Mouse (Mus musculus) kidney, embryonic 16.5 days (tissue): ENCODE measurements around the gene Rbms2. TPM values are rescaled to one million over a fixed set of nuclear protein-coding genes. Genes with fewer than 3 reads are reported as not detected.
"Not testable (repeated sequence)": the region's sequence is repeated elsewhere in the genome, so short reads cannot be mapped to it uniquely, and the experiment has no call there.

Source experiments
- ATAC-seq: fragments of 200-750 bp; cut with Nextera tagmentation; 2 replicates; pipeline ENCODE4 v1.8.0; 2017; ENCODE audit warnings: moderate TSS enrichment; ENCODE audit not compliant: low FRiP score, low TSS enrichment
- H3K27ac ChIP-seq: fragments of 300-500 bp; sonication (generic); 2 replicates; pipeline ENCODE4 v1.5.1; 2014; ENCODE audit warnings: low read length
- H3K27me3 ChIP-seq: fragments of 300-500 bp; sonication (generic); 2 replicates; pipeline ENCODE4 v1.6.1; 2014; ENCODE audit warnings: low read length, control low read depth, mixed read lengths; ENCODE audit not compliant: insufficient read depth
- H3K36me3 ChIP-seq: fragments of 300-500 bp; sonication (generic); 2 replicates; pipeline ENCODE4 v1.6.1; 2014; ENCODE audit warnings: low read length, control low read depth, mixed read lengths; ENCODE audit not compliant: insufficient read depth
- H3K4me1 ChIP-seq: fragments of 300-500 bp; sonication (generic); 2 replicates; pipeline ENCODE4 v1.6.1; 2014; ENCODE audit warnings: low read length, control low read depth, mixed read lengths; ENCODE audit not compliant: insufficient read depth
- H3K4me2 ChIP-seq: fragments of 300-500 bp; sonication (generic); replicated peaks from 2 replicates; pipeline ENCODE4 v1.6.1; 2014; ENCODE audit warnings: low read depth, low read length
- H3K4me3 ChIP-seq: fragments of 300-500 bp; sonication (generic); 2 replicates; pipeline ENCODE4 v1.5.1; 2014; ENCODE audit warnings: mild to moderate bottlenecking, low read length
- H3K9ac ChIP-seq: fragments of 300-500 bp; sonication (generic); replicated peaks from 2 replicates; pipeline ENCODE4 v1.6.1; 2014; ENCODE audit warnings: low read length
- H3K9me3 ChIP-seq: fragments of 300-500 bp; sonication (generic); 2 replicates; pipeline ENCODE4 v1.6.1; 2016; ENCODE audit warnings: low read length, control low read depth
- WGBS: fragments of 180-500 bp; shearing (Covaris S2); extraction: QIAGEN DNeasy Blood & Tissue Kit; methylation state at CpG from one replicate; pipeline ENCODE4 v1.1.7; 2014; 5-methylcytosine and 5-hydroxymethylcytosine counted together
- polyA plus RNA-seq: library from polyadenylated mRNA; unstranded; fragments of >200 nt; fragmentation: Nextera tagmentation; extraction: Ambion mirVana; gene quantifications from 2 replicates; pipeline ENCODE4 v1.2.1, GENCODE M21; 2015

Rbms2 gene
- polyA plus RNA-seq, 1 experiment from 2014 or later, result 39.8 TPM

GRCm38 (mm10) chr10:128194551-128195461 is 14.7 kb upstream of the Rbms2 start:
- Histone ChIP-seq H3K27ac (no peak overlapping the region), H3K4me1 (0 out of 2 replicates have a peak, but pooled peaks cover 4% of the 10 kb centered on the region), H3K9me3 (no peaks in the 10 kb centered on the region), H3K36me3 (no peaks in the 10 kb centered on the region), H3K4me3 (peak overlapping the region; percentile 70), H3K4me2 (peak overlapping the region; percentile 98), H3K9ac (peak overlapping the region; percentile 75), H3K27me3 (peaks cover 17% of the 10 kb centered on the region)
- peak; percentile 90 for ATAC-seq
- 1% methylated on average over 58 of the region's 79 CpGs for WGBS

- H3K4me3 ChIP-seq, result peak within 1 kb of the TSS; percentile 70
- H3K4me1 ChIP-seq, result 0 out of 2 replicates have a peak, but pooled peaks cover 4% of the 10 kb centered on the region
- peaks cover 17% of the 10 kb centered on the region for H3K27me3 ChIP-seq
- no peaks in the 10 kb centered on the region for H3K9me3 ChIP-seq
- WGBS, result under 1% methylated on average over 41 of the region's 46 CpGs
- peak within 1 kb of the TSS; percentile 75 for H3K9ac ChIP-seq
- peak; percentile 96 for ATAC-seq
- H3K4me2 ChIP-seq, result peak within 1 kb of the TSS; percentile 98
- no peaks in the 10 kb centered on the region for H3K36me3 ChIP-seq
- 0 out of 2 replicates have a peak within 1 kb of the TSS, but pooled peaks have one; percentile 14 for H3K27ac ChIP-seq
These were observed 14.0 kb upstream of the Rbms2 start, which contains the start of gene Gls2 for GRCm38 (mm10) chr10:128194024-128194550. Gene Gls2 (plus strand): TSS chr10:128194457.

GRCm38 (mm10) chr10:128193113-128193512 is 13.0 kb upstream of the Rbms2 start:
- H3K4me1 ChIP-seq, result 0 out of 2 replicates have a peak, but pooled peaks cover 4% of the 10 kb centered on the region
- no peak overlapping the region for H3K4me2 ChIP-seq
- no peaks in the 10 kb centered on the region for H3K9me3 ChIP-seq
- no peak overlapping the region for H3K27ac ChIP-seq
- peaks cover 17% of the 10 kb centered on the region for H3K27me3 ChIP-seq
- no peak overlapping the region for H3K4me3 ChIP-seq
- ATAC-seq, result no peak
- WGBS, result 90% methylated on average over 6 of the region's 6 CpGs
- no peaks in the 10 kb centered on the region for H3K36me3 ChIP-seq
- H3K9ac ChIP-seq, result no peak overlapping the region

GRCm38 (mm10) chr10:128192030-128192766 is 12.1 kb upstream of the Rbms2 start:
- ATAC-seq, H3K27ac ChIP-seq, H3K36me3 ChIP-seq, H3K9me3 ChIP-seq, H3K4me3 ChIP-seq, H3K9ac ChIP-seq, H3K4me1 ChIP-seq, H3K4me2 ChIP-seq: not testable (repeated sequence)
- WGBS, result 88% methylated on average over 3 of the region's 3 CpGs
- peaks cover 17% of the 10 kb centered on the region for H3K27me3 ChIP-seq

- H3K27ac ChIP-seq, result no peak overlapping the region
- no peaks in the 10 kb centered on the region for H3K36me3 ChIP-seq
- H3K9me3 ChIP-seq, result no peaks in the 10 kb centered on the region
- no peak overlapping the region for H3K4me3 ChIP-seq
- WGBS, result 74% methylated on average over 2 of the region's 2 CpGs
- no peak for ATAC-seq
- no peak overlapping the region for H3K4me2 ChIP-seq
- H3K9ac ChIP-seq, result no peak overlapping the region
- 0 out of 2 replicates have a peak, but pooled peaks cover 4% of the 10 kb centered on the region for H3K4me1 ChIP-seq
- peaks cover 17% of the 10 kb centered on the region for H3K27me3 ChIP-seq
These were observed 11.4 kb upstream of the Rbms2 start for GRCm38 (mm10) chr10:128191472-128191871.

GRCm38 (mm10) chr10:128188242-128188877 is 8.3 kb upstream of the Rbms2 start:
- H3K4me2 ChIP-seq, result no peak overlapping the region
- no peaks in the 10 kb centered on the region for H3K36me3 ChIP-seq
- no peak for ATAC-seq
- H3K9ac ChIP-seq, result no peak overlapping the region
- H3K27ac ChIP-seq, result no peak overlapping the region
- no peaks in the 10 kb centered on the region for H3K27me3 ChIP-seq
- no peaks in the 10 kb centered on the region for H3K9me3 ChIP-seq
- WGBS, result 44% methylated on average over 2 of the region's 2 CpGs
- H3K4me1 ChIP-seq, result no peaks in the 10 kb centered on the region
- no peak overlapping the region for H3K4me3 ChIP-seq

- no peak overlapping the region for H3K4me2 ChIP-seq
- H3K36me3 ChIP-seq, result no peaks in the 10 kb centered on the region
- H3K4me1 ChIP-seq, result no peaks in the 10 kb centered on the region
- H3K9me3 ChIP-seq, result no peaks in the 10 kb centered on the region
- H3K27me3 ChIP-seq, result no peaks in the 10 kb centered on the region
- no peak overlapping the region for H3K27ac ChIP-seq
- WGBS, result 69% methylated on average over 5 of the region's 5 CpGs
- no peak for ATAC-seq
- no peak overlapping the region for H3K9ac ChIP-seq
- H3K4me3 ChIP-seq, result no peak overlapping the region
These were observed 7.1 kb upstream of the Rbms2 start for GRCm38 (mm10) chr10:128187181-128187605.

GRCm38 (mm10) chr10:128185959-128186358 is 5.9 kb upstream of the Rbms2 start:
- 41% methylated on average over 2 of the region's 2 CpGs for WGBS
- Histone ChIP-seq H3K27me3 (no peaks in the 10 kb centered on the region), H3K9ac (no peak overlapping the region), H3K27ac (no peak overlapping the region), H3K4me3 (no peak overlapping the region), H3K9me3 (no peaks in the 10 kb centered on the region), H3K36me3 (no peaks in the 10 kb centered on the region), H3K4me1 (no peaks in the 10 kb centered on the region), H3K4me2 (no peak overlapping the region)
- peak; percentile 64; the same call in 1 of the 2 replicates for ATAC-seq

- Histone ChIP-seq H3K9me3 (no peaks in the 10 kb centered on the region), H3K27ac (no peak overlapping the region), H3K27me3 (no peaks in the 10 kb centered on the region), H3K9ac (no peak overlapping the region), H3K4me1 (no peaks in the 10 kb centered on the region), H3K36me3 (no peaks in the 10 kb centered on the region), H3K4me2 (no peak overlapping the region), H3K4me3 (no peak overlapping the region)
- ATAC-seq, result peak; percentile 11; the same call in 1 of the 2 replicates
- 66% methylated on average over 6 of the region's 6 CpGs for WGBS
These were observed 5.3 kb upstream of the Rbms2 start for GRCm38 (mm10) chr10:128185277-128185940.
